Comparison of ENCODE assay signal across 8 mouse cellular contexts in the genomic region with DNA sequence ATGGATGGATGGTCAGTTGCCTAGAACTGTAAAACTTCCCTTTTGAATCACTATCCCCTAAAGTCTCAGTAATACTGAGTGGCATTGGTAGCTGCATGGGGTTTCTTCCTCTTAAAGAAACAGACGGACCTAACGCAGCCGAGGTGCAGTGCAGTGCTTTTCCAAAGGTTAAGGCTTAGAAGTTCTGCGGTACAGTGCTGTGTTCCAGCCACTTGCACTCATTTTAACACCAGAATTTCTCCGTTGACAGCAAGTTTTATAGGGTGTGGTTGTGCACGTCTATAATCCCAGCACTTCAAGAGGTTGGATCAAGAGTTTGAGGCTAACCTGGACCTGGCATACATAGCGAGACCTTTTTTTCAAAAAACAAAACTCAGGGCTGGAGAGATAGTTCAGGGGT. TPM values are rescaled to one million over a fixed set of nuclear protein-coding genes. Genes with fewer than 3 reads are reported as not detected.
DNase-seq lines count a peak whose midpoint lies in the region; ATAC-seq and TF ChIP-seq lines count a peak whose summit lies in the region.
"Had no signal": no experiment of that assay in that cellular context is flagged by ENCODE, and none has a peak within 500 bp of the region (broad histone marks: within the 10 kb centered on the region; RNA-seq: fewer than 3 reads in every experiment).

No protein-coding gene starts in this region.

- H3K4me2 ChIP-seq in lung, embryonic 16.5 days (ENCODE audit: low read depth, low read length): peak overlapping the region; percentile 85
- H3K4me2 ChIP-seq in limb, embryonic 13.5 days (replicated peaks): peak overlapping the region; percentile 92
- peak overlapping the region; percentile 70 for H3K4me2 ChIP-seq in stomach, embryonic 14.5 days (replicated peaks; ENCODE audit: low read depth, low read length)

- H3K36me3 ChIP-seq in lung, embryonic 16.5 days (ENCODE audit: control insufficient read depth, insufficient read depth, low read length): no peaks in the 10 kb centered on the region
- no peaks in the 10 kb centered on the region for H3K36me3 ChIP-seq in limb, embryonic 13.5 days
- no peaks in the 10 kb centered on the region for H3K36me3 ChIP-seq in stomach, embryonic 14.5 days (ENCODE audit: control insufficient read depth, insufficient read depth, low read length)

- H3K9ac ChIP-seq in lung, embryonic 16.5 days (ENCODE audit: low read length): peak overlapping the region; percentile 99
- H3K9ac ChIP-seq in limb, embryonic 13.5 days: peak overlapping the region; percentile 99
- H3K9ac ChIP-seq in stomach, embryonic 14.5 days (replicated peaks; ENCODE audit: low read depth, low read length): peak overlapping the region; percentile 98

- WGBS in lung, embryonic 16.5 days: 37% methylated on average over 7 of the region's 7 CpGs
- 25% methylated on average over 7 of the region's 7 CpGs for WGBS in limb, embryonic 13.5 days
- WGBS in stomach, embryonic 14.5 days: 47% methylated on average over 7 of the region's 7 CpGs

- H3K4me3 ChIP-seq in lung, embryonic 16.5 days (ENCODE audit: low read length): peak overlapping the region; percentile 94
- H3K4me3 ChIP-seq in embryonic fibroblast, embryonic 13.5 days (ENCODE audit: insufficient read depth, low read length): peak overlapping the region; percentile 75
- peak overlapping the region; percentile 95 for H3K4me3 ChIP-seq in limb, embryonic 13.5 days
- peak overlapping the region; percentile 98 for H3K4me3 ChIP-seq in stomach, embryonic 14.5 days (ENCODE audit: low read depth, low read length)

- no peaks in the 10 kb centered on the region for H3K27me3 ChIP-seq in lung, embryonic 16.5 days (ENCODE audit: control insufficient read depth, insufficient read depth, low read depth, low read length)
- no peaks in the 10 kb centered on the region for H3K27me3 ChIP-seq in limb, embryonic 13.5 days
- H3K27me3 ChIP-seq in stomach, embryonic 14.5 days (ENCODE audit: control insufficient read depth, insufficient read depth, low read length): no peaks in the 10 kb centered on the region

- TF ChIP-seq POLR2A in embryonic fibroblast, embryonic 13.5 days (IDR thresholded peaks at IDR 0.05; ENCODE audit: low read depth, low read length): no peak

- H3K27ac ChIP-seq in lung, embryonic 16.5 days (ENCODE audit: low read length): no peak overlapping the region
- H3K27ac ChIP-seq in embryonic fibroblast, embryonic 13.5 days (ENCODE audit: insufficient read depth, low read length): peak overlapping the region; percentile 74; the same call in 1 of the 2 replicates
- H3K27ac ChIP-seq in limb, embryonic 13.5 days: no peak overlapping the region
- H3K27ac ChIP-seq in stomach, embryonic 14.5 days (ENCODE audit: low read length): no peak overlapping the region

- TF ChIP-seq CTCF in embryonic fibroblast, embryonic 13.5 days (IDR thresholded peaks at IDR 0.05; ENCODE audit: borderline replicate concordance, insufficient read depth, low read length): no peak

- no peaks in the 10 kb centered on the region for H3K9me3 ChIP-seq in lung, embryonic 16.5 days (ENCODE audit: control insufficient read depth, low read length)
- no peaks in the 10 kb centered on the region for H3K9me3 ChIP-seq in limb, embryonic 13.5 days
- no peaks in the 10 kb centered on the region for H3K9me3 ChIP-seq in stomach, embryonic 14.5 days (ENCODE audit: control insufficient read depth, low read depth, low read length)

- peaks cover 29% of the 10 kb centered on the region for H3K4me1 ChIP-seq in lung, embryonic 16.5 days (replicated peaks; ENCODE audit: control insufficient read depth, insufficient read depth, low read length)
- H3K4me1 ChIP-seq in embryonic fibroblast, embryonic 13.5 days (ENCODE audit: control insufficient read depth, insufficient read depth, low read length): peaks cover 17% of the 10 kb centered on the region
- peaks cover 51% of the 10 kb centered on the region for H3K4me1 ChIP-seq in limb, embryonic 13.5 days
- H3K4me1 ChIP-seq in stomach, embryonic 14.5 days (ENCODE audit: control insufficient read depth, insufficient read depth, low read length): peaks cover 32% of the 10 kb centered on the region

- DNase-seq in lung, adult 18-20 months: no peak
- no peak for DNase-seq in gastrocnemius, adult 8-10 months (ENCODE audit: low spot score in 2 of 2)
- DNase-seq in retina, embryonic 14.5 days (ENCODE audit: low spot score): no peak
- DNase-seq: kidney, postnatal 10 days had no signal

- no peak for ATAC-seq in lung, embryonic 16.5 days (ENCODE audit: low read depth)
- ATAC-seq in limb, embryonic 13.5 days (ENCODE audit: low FRiP score, low read depth): no peak
- ATAC-seq in stomach, embryonic 14.5 days (ENCODE audit: insufficient number of reproducible peaks, insufficient read depth, low FRiP score, low read depth): no peak

RNA-seq across cellular contexts. Expression of a gene that starts 2.0 kb away (rescaled TPM):
- polyA plus RNA-seq in lung, embryonic 16.5 days (2015; fragmentation: Nextera tagmentation; extraction: Ambion mirVana): 9.8 and 10.4 TPM in 2 replicates
- 13.5 and 15.2 TPM in 2 replicates for polyA plus RNA-seq in embryonic fibroblast, embryonic 13.5 days (2011; ENCODE audit: insufficient read length, low read depth, missing spikeins)
- 8.9 and 10.1 TPM in 2 replicates for polyA plus RNA-seq in limb, embryonic 13.5 days (2015; fragmentation: Nextera tagmentation; extraction: Ambion mirVana)
- polyA plus RNA-seq in stomach, embryonic 14.5 days (2014; fragmentation: Nextera tagmentation; extraction: Ambion mirVana): 11.8 and 12.1 TPM in 2 replicates
- total RNA-seq in gastrocnemius, adult 8-10 months (2022): 1 to 10 TPM; 4.0 to 5.1 (median 4.3) TPM

RNA-seq across cellular contexts. Expression of a gene that starts 2.6 kb away (rescaled TPM):
- 14.6 and 16.9 TPM in 2 replicates for polyA plus RNA-seq in lung, embryonic 16.5 days (2015; fragmentation: Nextera tagmentation; extraction: Ambion mirVana)
- 24.0 and 29.2 TPM in 2 replicates for polyA plus RNA-seq in embryonic fibroblast, embryonic 13.5 days (2011; ENCODE audit: insufficient read length, low read depth, missing spikeins)
- 21.6 and 22.3 TPM in 2 replicates for polyA plus RNA-seq in limb, embryonic 13.5 days (2015; fragmentation: Nextera tagmentation; extraction: Ambion mirVana)
- 17.5 and 18.9 TPM in 2 replicates for polyA plus RNA-seq in stomach, embryonic 14.5 days (2014; fragmentation: Nextera tagmentation; extraction: Ambion mirVana)
- 1 to 10 TPM; 6.7 to 8.9 (median 8.4) TPM for total RNA-seq in gastrocnemius, adult 8-10 months (2022)

RNA-seq across cellular contexts. Expression of a gene that starts 31.9 kb away (rescaled TPM):
- 15.4 and 15.7 TPM in 2 replicates for polyA plus RNA-seq in lung, embryonic 16.5 days (2015; fragmentation: Nextera tagmentation; extraction: Ambion mirVana)
- 8.6 and 13.7 TPM in 2 replicates for polyA plus RNA-seq in embryonic fibroblast, embryonic 13.5 days (2011; ENCODE audit: insufficient read length, low read depth, missing spikeins)
- 6.7 TPM in 2 replicates for polyA plus RNA-seq in limb, embryonic 13.5 days (2015; fragmentation: Nextera tagmentation; extraction: Ambion mirVana)
- 9.5 and 9.9 TPM in 2 replicates for polyA plus RNA-seq in stomach, embryonic 14.5 days (2014; fragmentation: Nextera tagmentation; extraction: Ambion mirVana)
- total RNA-seq in gastrocnemius, adult 8-10 months (2022): 1 to 10 TPM; 4.3 to 7.3 (median 4.8) TPM

RNA-seq across cellular contexts. Expression of a gene that starts 45.3 kb away (rescaled TPM):
- 9.1 and 10.4 TPM in 2 replicates for polyA plus RNA-seq in lung, embryonic 16.5 days (2015; fragmentation: Nextera tagmentation; extraction: Ambion mirVana)
- polyA plus RNA-seq in embryonic fibroblast, embryonic 13.5 days (2011; ENCODE audit: insufficient read length, low read depth, missing spikeins): 1.4 and 1.8 TPM in 2 replicates
- 4.5 and 4.8 TPM in 2 replicates for polyA plus RNA-seq in limb, embryonic 13.5 days (2015; fragmentation: Nextera tagmentation; extraction: Ambion mirVana)
- 3.2 and 4.0 TPM in 2 replicates for polyA plus RNA-seq in stomach, embryonic 14.5 days (2014; fragmentation: Nextera tagmentation; extraction: Ambion mirVana)
- not detected for total RNA-seq in gastrocnemius, adult 8-10 months (2022)

RNA-seq across cellular contexts. Expression of a gene that starts 47.4 kb away (rescaled TPM):
- 35.7 and 43.7 TPM in 2 replicates for polyA plus RNA-seq in lung, embryonic 16.5 days (2015; fragmentation: Nextera tagmentation; extraction: Ambion mirVana)
- polyA plus RNA-seq in embryonic fibroblast, embryonic 13.5 days (2011; ENCODE audit: insufficient read length, low read depth, missing spikeins): 0.68 TPM in 2 replicates
- 2.1 and 2.3 TPM in 2 replicates for polyA plus RNA-seq in limb, embryonic 13.5 days (2015; fragmentation: Nextera tagmentation; extraction: Ambion mirVana)
- polyA plus RNA-seq in stomach, embryonic 14.5 days (2014; fragmentation: Nextera tagmentation; extraction: Ambion mirVana): 7.2 and 7.5 TPM in 2 replicates
- total RNA-seq in gastrocnemius, adult 8-10 months (2022): under 1 TPM; 0.24 to 0.51 (median 0.39) TPM
